Mouse (Mus musculus): Measurements from ENCODE around the gene Olfr1013.
A peak's percentile ranks its signal among the peaks of the same experiment; 100 is the strongest.

Gene Olfr1013

DNA sequence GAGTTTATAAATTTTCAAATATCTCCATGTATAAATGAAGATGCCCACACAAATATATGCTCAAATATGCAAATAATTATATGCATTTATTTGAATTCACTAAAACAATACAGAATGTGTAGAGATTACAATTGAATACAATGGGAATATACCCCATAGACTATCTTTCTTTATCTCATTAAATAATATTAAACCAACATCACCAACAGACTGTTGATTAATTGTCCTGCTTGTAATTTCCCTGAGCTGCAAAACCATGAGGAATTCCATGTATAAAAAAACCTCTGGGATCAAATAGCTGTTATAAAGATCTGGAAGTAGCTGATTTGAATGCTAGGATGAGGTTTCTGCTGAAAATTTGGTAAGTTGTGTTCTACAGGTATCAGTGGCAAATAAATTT, at the start of gene Olfr1013:
Gene Olfr1013, plus strand, starts transcription at position 301 of the 400 bp plus-strand sequence.
- no peak for DNase-seq (ENCODE audit: low spot score)

DNA sequence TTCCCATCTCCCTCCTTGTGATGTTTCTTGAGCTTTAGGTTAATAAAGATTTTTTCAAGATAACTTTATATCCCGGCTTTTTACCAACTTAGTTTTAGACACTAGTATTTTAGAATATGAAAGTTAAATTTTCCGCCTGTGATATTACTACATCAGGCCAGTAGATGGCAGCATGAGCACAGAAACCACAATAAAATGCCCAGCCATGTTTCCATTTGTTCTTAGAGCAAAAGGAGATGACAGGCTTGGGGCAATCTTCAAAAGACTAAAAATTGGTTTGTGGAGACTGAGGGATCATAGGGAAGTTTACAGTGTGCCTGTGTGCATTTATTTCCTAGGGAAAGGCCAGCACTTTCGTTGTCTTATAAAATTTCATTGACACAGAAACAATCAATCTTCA, 41.1 kb upstream of the Olfr1013 start:
- DNase-seq (ENCODE audit: low spot score) = peak; percentile 11

DNA sequence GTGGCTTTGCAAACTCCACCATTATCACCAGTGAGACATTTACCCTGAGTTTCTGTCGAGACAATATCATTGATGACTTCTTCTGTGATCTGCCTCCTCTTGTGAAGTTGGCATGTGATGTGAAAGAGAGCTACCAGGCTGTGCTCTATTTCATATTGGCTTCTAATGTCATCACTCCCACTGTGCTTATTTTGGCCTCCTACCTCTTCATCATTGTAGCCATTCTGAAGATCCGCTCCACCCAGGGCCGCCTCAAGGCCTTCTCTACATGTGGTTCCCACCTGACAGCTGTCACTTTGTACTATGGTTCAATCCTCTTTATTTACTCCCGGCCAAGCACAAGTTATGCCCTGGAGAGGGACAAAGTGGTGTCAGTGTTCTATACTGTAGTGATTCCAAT, 13.1 kb upstream of the Olfr1013 start:
- no peak for DNase-seq (ENCODE audit: low spot score)

DNA sequence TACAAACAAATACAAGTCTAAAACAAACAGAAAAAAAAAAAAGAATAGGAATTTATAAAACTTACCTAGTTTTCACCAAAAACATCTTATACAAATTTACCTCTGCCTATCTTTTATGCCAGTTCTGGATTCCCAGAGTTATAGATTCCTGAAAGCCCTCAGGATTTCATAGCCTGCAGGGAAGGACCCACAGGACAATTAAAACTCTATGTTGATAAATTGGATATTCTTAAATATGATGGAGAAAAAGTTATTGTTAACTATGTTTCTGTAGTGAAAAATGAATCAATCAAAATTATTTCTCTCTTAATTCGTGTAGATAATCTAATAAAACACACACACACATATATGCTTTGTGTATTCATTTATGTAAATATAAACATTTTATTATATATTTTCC, 4.2 kb upstream of the Olfr1013 start, which contains the start of gene Olfr1012:
Gene Olfr1012, minus strand, starts transcription at position 101 of the 400 bp plus-strand sequence.
- no peak for DNase-seq (ENCODE audit: low spot score)

- DNase-seq (ENCODE audit: low spot score) = no peak
Measured at GRCm38 (mm10) chr2:85772413-85772812, 5.5 kb downstream of the Olfr1013 start, which contains the start of gene Olfr1014. Olfr1014 (plus strand) TSS chr2:85772713.

GRCm38 (mm10) chr2:85781717-85782116, 14.8 kb downstream of the Olfr1013 start, which contains the start of gene Olfr1015:
Olfr1015 (plus strand) TSS chr2:85782017.
- DNase-seq (ENCODE audit: low spot score) = no peak

- DNase-seq (ENCODE audit: low spot score) = no peak
Measured at GRCm38 (mm10) chr2:85792331-85792730, 25.4 kb downstream of the Olfr1013 start.

GRCm38 (mm10) chr2:85802444-85802843, 35.5 kb downstream of the Olfr1013 start, which contains the start of gene Olfr1016:
Olfr1016 (minus strand) TSS chr2:85802544.
- no peak for DNase-seq (ENCODE audit: low spot score)

GRCm38 (mm10) chr2:85804501-85804900, 37.6 kb downstream of the Olfr1013 start:
- no peak for DNase-seq (ENCODE audit: low spot score)

- no peak for DNase-seq (ENCODE audit: low spot score)
Measured at GRCm38 (mm10) chr2:85818179-85818578, 51.3 kb downstream of the Olfr1013 start, which contains the start of gene Olfr1018. Olfr1018 (plus strand) TSS chr2:85818479.
